Mouse (Mus musculus) neural tube, embryonic 12.5 days (tissue): ENCODE measurements around the gene Cyp26a1. TPM values are rescaled to one million over a fixed set of nuclear protein-coding genes. Genes with fewer than 3 reads are reported as not detected.

Experiments
- ATAC-seq: fragments of 200-750 bp; cut with Nextera tagmentation; 2 replicates; pipeline ENCODE4 v1.8.0; 2017; ENCODE audit warnings: low read depth, mild to moderate bottlenecking, moderate TSS enrichment, moderate library complexity; ENCODE audit not compliant: low FRiP score
- H3K27ac ChIP-seq: fragments of 300-500 bp; sonication (generic); 2 replicates; pipeline ENCODE4 v1.5.1; 2016
- H3K27me3 ChIP-seq: fragments of 300-500 bp; sonication (generic); replicated peaks from 2 replicates; pipeline ENCODE4 v1.6.1; 2016; ENCODE audit warnings: mild to moderate bottlenecking
- H3K36me3 ChIP-seq: fragments of 300-500 bp; sonication (generic); 2 replicates; pipeline ENCODE4 v1.6.1; 2016; ENCODE audit warnings: mild to moderate bottlenecking
- H3K4me1 ChIP-seq: fragments of 300-500 bp; sonication (generic); 2 replicates; pipeline ENCODE4 v1.6.1; 2016
- H3K4me2 ChIP-seq: fragments of 300-500 bp; sonication (generic); replicated peaks from 2 replicates; pipeline ENCODE4 v1.6.1; 2016; ENCODE audit warnings: mild to moderate bottlenecking
- H3K4me3 ChIP-seq: fragments of 300-500 bp; sonication (generic); 2 replicates; pipeline ENCODE4 v1.5.1; 2016
- H3K9ac ChIP-seq: fragments of 300-500 bp; sonication (generic); 2 replicates; pipeline ENCODE4 v1.6.1; 2016; ENCODE audit warnings: mild to moderate bottlenecking
- H3K9me3 ChIP-seq: fragments of 300-500 bp; sonication (generic); 2 replicates; pipeline ENCODE4 v1.6.1; 2016; ENCODE audit warnings: mild to moderate bottlenecking
- WGBS: fragments of 180-500 bp; shearing (Covaris S2); methylation state at CpG from one replicate; pipeline ENCODE4 v1.1.7; 2016; 5-methylcytosine and 5-hydroxymethylcytosine counted together
- polyA plus RNA-seq: library from polyadenylated mRNA; unstranded; fragments of >200 nt; fragmentation: Nextera tagmentation; extraction: Ambion mirVana; gene quantifications from 2 replicates; pipeline ENCODE4 v1.2.1, GENCODE M21; 2016

The Cyp26a1 gene
- 1.4 and 1.6 TPM in 2 replicates for polyA plus RNA-seq

- peaks cover 91% of the 10 kb centered on the region for H3K27me3 ChIP-seq
- H3K9ac ChIP-seq: 0 out of 2 replicates have a peak within 1 kb of the TSS, but pooled peaks have one; percentile 17
- ATAC-seq: no peak
- WGBS: under 1% methylated on average over 51 of the region's 51 CpGs
- H3K4me2 ChIP-seq: peak within 1 kb of the TSS; percentile 58
- H3K27ac ChIP-seq: no peak within 1 kb of the TSS
- no peaks in the 10 kb centered on the region for H3K36me3 ChIP-seq
- peak within 1 kb of the TSS; percentile 26 for H3K4me3 ChIP-seq
- H3K9me3 ChIP-seq: no peaks in the 10 kb centered on the region
- H3K4me1 ChIP-seq: peaks cover 42% of the 10 kb centered on the region
These were observed at the start of gene Cyp26a1 for GRCm38 (mm10) chr19:37697651-37698272. Gene Cyp26a1 (plus strand): TSS chr19:37697798.

- WGBS: 44% methylated on average over 2 of the region's 2 CpGs
- Histone ChIP-seq H3K9me3 (no peaks in the 10 kb centered on the region), H3K4me1 (no peaks in the 10 kb centered on the region), H3K4me2 (no peak overlapping the region), H3K36me3 (no peaks in the 10 kb centered on the region), H3K27ac (no peak overlapping the region), H3K9ac (no peak overlapping the region), H3K4me3 (no peak overlapping the region), H3K27me3 (no peaks in the 10 kb centered on the region)
- ATAC-seq: no peak
These were observed 49.6 kb upstream of the Cyp26a1 start for GRCm38 (mm10) chr19:37647994-37648393.

GRCm38 (mm10) chr19:37650526-37650925, 47.1 kb upstream of the Cyp26a1 start:
- Histone ChIP-seq H3K9ac (no peak overlapping the region), H3K36me3 (no peaks in the 10 kb centered on the region), H3K4me1 (no peaks in the 10 kb centered on the region), H3K9me3 (no peaks in the 10 kb centered on the region), H3K4me2 (no peak overlapping the region), H3K27ac (no peak overlapping the region), H3K27me3 (no peaks in the 10 kb centered on the region), H3K4me3 (no peak overlapping the region)
- 77% methylated on average over 2 of the region's 2 CpGs for WGBS
- ATAC-seq: no peak

GRCm38 (mm10) chr19:37654012-37654411, 43.6 kb upstream of the Cyp26a1 start:
- Histone ChIP-seq H3K9me3 (no peaks in the 10 kb centered on the region), H3K4me2 (no peak overlapping the region), H3K9ac (no peak overlapping the region), H3K36me3 (no peaks in the 10 kb centered on the region), H3K4me1 (peaks cover 4% of the 10 kb centered on the region; the same call in 1 of the 2 replicates), H3K27ac (no peak overlapping the region), H3K4me3 (no peak overlapping the region), H3K27me3 (no peaks in the 10 kb centered on the region)
- WGBS: 59% methylated on average over 5 of the region's 5 CpGs
- ATAC-seq: no peak

- ATAC-seq: no peak
- Histone ChIP-seq H3K4me1 (peaks cover 4% of the 10 kb centered on the region; the same call in 1 of the 2 replicates), H3K27me3 (no peaks in the 10 kb centered on the region), H3K27ac (no peak overlapping the region), H3K9me3 (no peaks in the 10 kb centered on the region), H3K9ac (no peak overlapping the region), H3K36me3 (no peaks in the 10 kb centered on the region), H3K4me3 (no peak overlapping the region), H3K4me2 (no peak overlapping the region)
- 9% methylated on average over 9 of the region's 9 CpGs for WGBS
These were observed 41.2 kb upstream of the Cyp26a1 start for GRCm38 (mm10) chr19:37656441-37656840.

GRCm38 (mm10) chr19:37665256-37665655, 32.3 kb upstream of the Cyp26a1 start:
- ATAC-seq: no peak
- H3K27me3 ChIP-seq: no peaks in the 10 kb centered on the region
- no peak overlapping the region for H3K4me2 ChIP-seq
- no peak overlapping the region for H3K27ac ChIP-seq
- no peak overlapping the region for H3K4me3 ChIP-seq
- 71% methylated on average over 6 of the region's 6 CpGs for WGBS
- H3K9ac ChIP-seq: no peak overlapping the region
- H3K4me1 ChIP-seq: no peaks in the 10 kb centered on the region
- no peaks in the 10 kb centered on the region; the same call in 1 of the 2 replicates for H3K36me3 ChIP-seq
- no peaks in the 10 kb centered on the region for H3K9me3 ChIP-seq

GRCm38 (mm10) chr19:37667855-37668594, 29.6 kb upstream of the Cyp26a1 start:
- no peaks in the 10 kb centered on the region for H3K36me3 ChIP-seq
- WGBS: 84% methylated on average over 13 of the region's 13 CpGs

GRCm38 (mm10) chr19:37668657-37669056, 28.9 kb upstream of the Cyp26a1 start:
- Histone ChIP-seq H3K36me3 (no peaks in the 10 kb centered on the region), H3K4me3 (no peak overlapping the region), H3K27ac (no peak overlapping the region), H3K27me3 (no peaks in the 10 kb centered on the region), H3K9ac (no peak overlapping the region), H3K4me2 (no peak overlapping the region), H3K9me3 (no peaks in the 10 kb centered on the region), H3K4me1 (no peaks in the 10 kb centered on the region)
- ATAC-seq: no peak
- WGBS: 90% methylated on average over 5 of the region's 5 CpGs

More at GRCm38 (mm10) chr19:37667855-37668594, 29.6 kb upstream of the Cyp26a1 start:
- H3K9ac ChIP-seq: no peak overlapping the region
- H3K9me3 ChIP-seq: no peaks in the 10 kb centered on the region
- H3K27me3 ChIP-seq: no peaks in the 10 kb centered on the region
- no peak overlapping the region for H3K4me3 ChIP-seq
- H3K4me2 ChIP-seq: no peak overlapping the region
- ATAC-seq: no peak
- no peaks in the 10 kb centered on the region for H3K4me1 ChIP-seq
- no peak overlapping the region for H3K27ac ChIP-seq

- Histone ChIP-seq H3K27me3 (no peaks in the 10 kb centered on the region), H3K36me3 (no peaks in the 10 kb centered on the region), H3K9ac (no peak overlapping the region), H3K27ac (no peak overlapping the region), H3K4me2 (no peak overlapping the region), H3K9me3 (no peaks in the 10 kb centered on the region), H3K4me3 (no peak overlapping the region), H3K4me1 (no peaks in the 10 kb centered on the region)
- whole genome bisulfite sequencing: 86% methylated on average over 5 of the region's 5 CpGs
- no peak for ATAC-seq
These were observed 28.1 kb upstream of the Cyp26a1 start for GRCm38 (mm10) chr19:37669486-37669885.

GRCm38 (mm10) chr19:37673393-37673792, 24.2 kb upstream of the Cyp26a1 start:
- WGBS: 77% methylated on average over 12 of the region's 12 CpGs
- no peaks in the 10 kb centered on the region for H3K36me3 ChIP-seq
- no peaks in the 10 kb centered on the region for H3K4me1 ChIP-seq
- H3K27me3 ChIP-seq: no peaks in the 10 kb centered on the region; the same call in 1 of the 2 replicates
- H3K27ac ChIP-seq: no peak overlapping the region
- H3K9me3 ChIP-seq: no peaks in the 10 kb centered on the region
- no peak overlapping the region for H3K4me3 ChIP-seq
- H3K9ac ChIP-seq: no peak overlapping the region
- no peak overlapping the region for H3K4me2 ChIP-seq
- no peak for ATAC-seq

- ATAC-seq: no peak
- 4% methylated on average over 6 of the region's 6 CpGs for WGBS
- Histone ChIP-seq H3K4me2 (peak within 1 kb of the TSS; percentile 7; the same call in 1 of the 2 replicates), H3K36me3 (no peaks in the 10 kb centered on the region), H3K4me3 (no peak within 1 kb of the TSS), H3K27ac (no peak within 1 kb of the TSS), H3K27me3 (peaks cover 77% of the 10 kb centered on the region), H3K9ac (no peak within 1 kb of the TSS), H3K4me1 (no peaks in the 10 kb centered on the region; the same call in 1 of the 2 replicates), H3K9me3 (no peaks in the 10 kb centered on the region)
These were observed 12.3 kb upstream of the Cyp26a1 start, which contains the start of gene Cyp26c1 for GRCm38 (mm10) chr19:37685281-37685680. Gene Cyp26c1 (plus strand): TSS chr19:37685581.

- 3% methylated on average over 23 of the region's 23 CpGs for WGBS
- ATAC-seq: no peak
- Histone ChIP-seq H3K9me3 (no peaks in the 10 kb centered on the region), H3K9ac (no peak overlapping the region), H3K27ac (no peak overlapping the region), H3K36me3 (no peaks in the 10 kb centered on the region), H3K4me2 (no peak overlapping the region), H3K4me3 (no peak overlapping the region), H3K4me1 (no peaks in the 10 kb centered on the region; the same call in 1 of the 2 replicates), H3K27me3 (peaks cover 88% of the 10 kb centered on the region)
These were observed 11.3 kb upstream of the Cyp26a1 start for GRCm38 (mm10) chr19:37686347-37686746.
